Mouse (Mus musculus): Measurements from ENCODE around the gene Nckap5l. TPM values are rescaled to one million over a fixed set of nuclear protein-coding genes. Genes with fewer than 3 reads are reported as not detected.

The Nckap5l gene
- polyA plus RNA-seq, 1 experiment from 2014 or later: 6.0 TPM

GRCm38 (mm10) chr15:99430394-99430793 lies 27.2 kb downstream of the Nckap5l start:
- no peaks in the 10 kb centered on the region for H3K9me3 ChIP-seq (ENCODE audit: control insufficient read depth, low read length)
- ATAC-seq (replicated peaks; ENCODE audit: low FRiP score) (no peak), DNase-seq (ENCODE audit: low spot score) (no peak)
- no peak overlapping the region for H3K4me3 ChIP-seq (ENCODE audit: low read depth, low read length)
- peaks cover 15% of the 10 kb centered on the region for H3K36me3 ChIP-seq (ENCODE audit: control insufficient read depth, insufficient read depth, low read length)
- no peak overlapping the region for H3K9ac ChIP-seq (ENCODE audit: low read depth, low read length)
- peaks cover 15% of the 10 kb centered on the region for H3K4me1 ChIP-seq (replicated peaks; ENCODE audit: control insufficient read depth, insufficient read depth, low read length)
- no peak overlapping the region; the same call in 1 of the 2 replicates for H3K27ac ChIP-seq (ENCODE audit: low read depth, low read length)
- no peak overlapping the region for H3K4me2 ChIP-seq
- 71% methylated on average over 8 of the region's 8 CpGs for WGBS
- H3K27me3 ChIP-seq (replicated peaks; ENCODE audit: control insufficient read depth, insufficient read depth, low read length): no peaks in the 10 kb centered on the region

GRCm38 (mm10) chr15:99423884-99424283 lies 33.7 kb downstream of the Nckap5l start:
- ATAC-seq (replicated peaks; ENCODE audit: low FRiP score): no peak
- H3K27ac ChIP-seq (ENCODE audit: low read depth, low read length): no peak overlapping the region
- WGBS: 85% methylated on average over 9 of the region's 9 CpGs
- H3K4me1 ChIP-seq (replicated peaks; ENCODE audit: control insufficient read depth, insufficient read depth, low read length): peaks cover 17% of the 10 kb centered on the region
- H3K4me2 ChIP-seq: no peak overlapping the region
- DNase-seq (ENCODE audit: low spot score): no peak
- no peak overlapping the region for H3K4me3 ChIP-seq (ENCODE audit: low read depth, low read length)
- no peaks in the 10 kb centered on the region for H3K27me3 ChIP-seq (replicated peaks; ENCODE audit: control insufficient read depth, insufficient read depth, low read length)
- H3K9me3 ChIP-seq (ENCODE audit: control insufficient read depth, low read length): no peaks in the 10 kb centered on the region
- H3K9ac ChIP-seq (ENCODE audit: low read depth, low read length): no peak overlapping the region
- peaks cover 17% of the 10 kb centered on the region for H3K36me3 ChIP-seq (ENCODE audit: control insufficient read depth, insufficient read depth, low read length)

- no peaks in the 10 kb centered on the region for H3K27me3 ChIP-seq (replicated peaks; ENCODE audit: control insufficient read depth, insufficient read depth, low read length)
- no peak overlapping the region for H3K4me2 ChIP-seq
- no peak overlapping the region for H3K9ac ChIP-seq (ENCODE audit: low read depth, low read length)
- H3K4me3 ChIP-seq (ENCODE audit: low read depth, low read length): no peak overlapping the region
- no peak for ATAC-seq (replicated peaks; ENCODE audit: low FRiP score)
- H3K9me3 ChIP-seq (ENCODE audit: control insufficient read depth, low read length): no peaks in the 10 kb centered on the region
- 86% methylated on average over 10 of the region's 10 CpGs for WGBS
- peaks cover 17% of the 10 kb centered on the region for H3K36me3 ChIP-seq (ENCODE audit: control insufficient read depth, insufficient read depth, low read length)
- H3K27ac ChIP-seq (ENCODE audit: low read depth, low read length): no peak overlapping the region
- peaks cover 15% of the 10 kb centered on the region for H3K4me1 ChIP-seq (replicated peaks; ENCODE audit: control insufficient read depth, insufficient read depth, low read length)
- DNase-seq (ENCODE audit: low spot score): no peak
Observed at GRCm38 (mm10) chr15:99423131-99423530, 34.4 kb downstream of the Nckap5l start.

- Histone ChIP-seq H3K9me3 (ENCODE audit: control insufficient read depth, low read length) (no peaks in the 10 kb centered on the region), H3K36me3 (ENCODE audit: control insufficient read depth, insufficient read depth, low read length) (peaks cover 12% of the 10 kb centered on the region), H3K27ac (ENCODE audit: low read depth, low read length) (no peak overlapping the region), H3K4me2 (no peak overlapping the region), H3K27me3 (replicated peaks; ENCODE audit: control insufficient read depth, insufficient read depth, low read length) (no peaks in the 10 kb centered on the region), H3K4me3 (ENCODE audit: low read depth, low read length) (no peak overlapping the region), H3K9ac (ENCODE audit: low read depth, low read length) (no peak overlapping the region), H3K4me1 (replicated peaks; ENCODE audit: control insufficient read depth, insufficient read depth, low read length) (peaks cover 17% of the 10 kb centered on the region)
- DNase-seq (ENCODE audit: low spot score) (no peak), ATAC-seq (replicated peaks; ENCODE audit: low FRiP score) (no peak)
- 89% methylated on average over 23 of the region's 23 CpGs for WGBS
Observed at GRCm38 (mm10) chr15:99422551-99422950, 35.0 kb downstream of the Nckap5l start.

GRCm38 (mm10) chr15:99421676-99422075 lies 35.9 kb downstream of the Nckap5l start:
- ATAC-seq (replicated peaks; ENCODE audit: low FRiP score): no peak
- WGBS: 80% methylated on average over 8 of the region's 8 CpGs
- 0 out of 2 replicates have a peak overlapping the region, but pooled peaks have one; percentile 82 for H3K27ac ChIP-seq (ENCODE audit: low read depth, low read length)

GRCm38 (mm10) chr15:99421152-99421551 lies 36.4 kb downstream of the Nckap5l start:
- 52% methylated on average over 9 of the region's 9 CpGs for WGBS

More at GRCm38 (mm10) chr15:99421676-99422075, 35.9 kb downstream of the Nckap5l start:
- no peak for DNase-seq (ENCODE audit: low spot score)
- Histone ChIP-seq H3K36me3 (ENCODE audit: control insufficient read depth, insufficient read depth, low read length) (peaks cover 7% of the 10 kb centered on the region; the same call in 1 of the 2 replicates), H3K9me3 (ENCODE audit: control insufficient read depth, low read length) (no peaks in the 10 kb centered on the region), H3K4me1 (replicated peaks; ENCODE audit: control insufficient read depth, insufficient read depth, low read length) (peaks cover 17% of the 10 kb centered on the region), H3K4me3 (ENCODE audit: low read depth, low read length) (no peak overlapping the region), H3K4me2 (no peak overlapping the region), H3K27me3 (replicated peaks; ENCODE audit: control insufficient read depth, insufficient read depth, low read length) (no peaks in the 10 kb centered on the region), H3K9ac (ENCODE audit: low read depth, low read length) (no peak overlapping the region)

GRCm38 (mm10) chr15:99420521-99421014 lies 37.0 kb downstream of the Nckap5l start:
- Histone ChIP-seq H3K9ac (ENCODE audit: low read depth, low read length) (0 out of 2 replicates have a peak overlapping the region, but pooled peaks have one; percentile 30), H3K36me3 (ENCODE audit: control insufficient read depth, insufficient read depth, low read length) (peaks cover 3% of the 10 kb centered on the region; the same call in 1 of the 2 replicates), H3K4me2 (peak overlapping the region; percentile 50), H3K27me3 (replicated peaks; ENCODE audit: control insufficient read depth, insufficient read depth, low read length) (no peaks in the 10 kb centered on the region), H3K4me1 (replicated peaks; ENCODE audit: control insufficient read depth, insufficient read depth, low read length) (peaks cover 22% of the 10 kb centered on the region), H3K27ac (ENCODE audit: low read depth, low read length) (peak overlapping the region; percentile 82), H3K4me3 (ENCODE audit: low read depth, low read length) (peak overlapping the region; percentile 10; the same call in 1 of the 2 replicates), H3K9me3 (ENCODE audit: control insufficient read depth, low read length) (no peaks in the 10 kb centered on the region)
- WGBS: 18% methylated on average over 12 of the region's 12 CpGs
- ATAC-seq (replicated peaks; ENCODE audit: low FRiP score): no peak; the same call in 1 of the 2 replicates
- peak; percentile 60 for DNase-seq (ENCODE audit: low spot score)

More at GRCm38 (mm10) chr15:99421152-99421551, 36.4 kb downstream of the Nckap5l start:
- H3K4me3 ChIP-seq (ENCODE audit: low read depth, low read length): no peak overlapping the region; the same call in 1 of the 2 replicates
- ATAC-seq (replicated peaks; ENCODE audit: low FRiP score): peak; percentile 38; the same call in 1 of the 2 replicates
- DNase-seq (ENCODE audit: low spot score): no peak
- H3K4me2 ChIP-seq: peak overlapping the region; percentile 50
- peaks cover 5% of the 10 kb centered on the region; the same call in 1 of the 2 replicates for H3K36me3 ChIP-seq (ENCODE audit: control insufficient read depth, insufficient read depth, low read length)
- no peaks in the 10 kb centered on the region for H3K27me3 ChIP-seq (replicated peaks; ENCODE audit: control insufficient read depth, insufficient read depth, low read length)
- H3K4me1 ChIP-seq (replicated peaks; ENCODE audit: control insufficient read depth, insufficient read depth, low read length): peaks cover 20% of the 10 kb centered on the region
- H3K9ac ChIP-seq (ENCODE audit: low read depth, low read length): 0 out of 2 replicates have a peak overlapping the region, but pooled peaks have one; percentile 30
- peak overlapping the region; percentile 82; the same call in 1 of the 2 replicates for H3K27ac ChIP-seq (ENCODE audit: low read depth, low read length)
- no peaks in the 10 kb centered on the region for H3K9me3 ChIP-seq (ENCODE audit: control insufficient read depth, low read length)

GRCm38 (mm10) chr15:99420101-99420500 lies 37.4 kb downstream of the Nckap5l start:
- Histone ChIP-seq H3K4me3 (ENCODE audit: low read depth, low read length) (no peak overlapping the region), H3K27ac (ENCODE audit: low read depth, low read length) (peak overlapping the region; percentile 82), H3K27me3 (replicated peaks; ENCODE audit: control insufficient read depth, insufficient read depth, low read length) (no peaks in the 10 kb centered on the region), H3K9ac (ENCODE audit: low read depth, low read length) (no peak overlapping the region), H3K9me3 (ENCODE audit: control insufficient read depth, low read length) (no peaks in the 10 kb centered on the region), H3K4me1 (replicated peaks; ENCODE audit: control insufficient read depth, insufficient read depth, low read length) (peaks cover 22% of the 10 kb centered on the region), H3K4me2 (peak overlapping the region; percentile 50), H3K36me3 (ENCODE audit: control insufficient read depth, insufficient read depth, low read length) (peaks cover 3% of the 10 kb centered on the region; the same call in 1 of the 2 replicates)
- WGBS: 37% methylated on average over 5 of the region's 5 CpGs
- ATAC-seq (replicated peaks; ENCODE audit: low FRiP score) (no peak), DNase-seq (ENCODE audit: low spot score) (no peak)

Measured in liver, embryonic 11.5 days (tissue).